Mouse (Mus musculus): ENCODE results near the gene Clcf1.

The Clcf1 gene

DNA sequence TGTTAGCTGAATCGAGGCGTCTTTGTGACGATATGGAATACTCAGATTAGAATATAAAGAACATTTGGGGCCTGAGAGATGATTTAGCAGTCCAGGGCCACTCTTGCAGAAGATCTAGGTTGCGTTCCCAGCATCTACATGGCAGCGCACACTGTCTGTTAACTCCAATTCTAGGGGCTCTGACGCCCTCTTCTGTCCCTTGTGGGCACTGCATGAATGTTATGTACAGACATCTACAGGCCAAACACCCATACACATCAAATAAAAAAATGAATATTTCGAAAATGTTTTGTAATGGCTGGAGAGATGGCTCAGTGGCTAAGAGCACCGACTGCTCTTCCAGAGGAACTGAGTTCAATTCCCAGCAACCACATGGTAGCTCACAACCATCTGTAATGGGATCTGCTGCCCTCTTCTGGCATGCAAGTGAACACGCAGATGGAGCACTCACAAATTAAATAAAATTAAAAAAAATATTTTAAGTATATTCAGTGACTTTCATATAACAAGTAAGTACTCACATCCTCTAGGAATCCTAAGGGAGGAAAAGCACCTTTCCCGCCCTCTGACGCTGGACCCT, 41.6 kb downstream of the Clcf1 start:
- no peak for DNase-seq (ENCODE audit: low read depth)

DNA sequence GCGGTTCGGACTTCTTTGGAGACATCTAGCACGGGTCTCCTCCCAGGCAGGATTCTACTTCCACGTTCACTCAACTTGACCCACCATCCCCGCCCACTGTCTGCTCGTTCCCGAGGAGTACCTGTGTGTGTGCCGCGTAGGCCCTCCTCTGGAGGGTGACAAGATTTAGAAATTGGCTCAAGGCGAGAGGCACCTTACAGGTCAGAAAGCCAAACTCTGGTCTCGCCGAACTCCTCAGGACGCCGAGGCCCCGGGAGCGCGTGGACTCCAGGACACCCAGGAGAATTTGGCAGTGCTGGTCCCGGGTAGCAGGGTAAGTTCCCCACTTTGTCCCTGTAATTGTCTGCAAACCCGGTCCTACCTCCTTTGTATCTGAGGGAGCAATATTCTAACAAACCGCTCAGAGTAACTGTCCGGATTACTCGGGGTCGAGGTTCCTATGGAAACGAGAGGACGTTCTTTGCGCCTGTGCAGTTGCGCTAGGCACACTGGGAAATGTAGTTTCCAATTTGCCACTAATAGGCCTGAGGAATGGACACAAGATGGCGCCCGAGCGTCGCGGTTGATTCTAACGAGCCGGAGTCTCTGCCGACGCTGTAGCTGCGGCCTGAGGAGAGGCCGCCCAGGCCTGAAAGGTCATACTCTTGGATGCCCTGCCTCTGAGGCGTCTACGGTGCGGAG, 43.3 kb downstream of the Clcf1 start:
- DNase-seq (ENCODE audit: low read depth) = peak; percentile 88

DNA sequence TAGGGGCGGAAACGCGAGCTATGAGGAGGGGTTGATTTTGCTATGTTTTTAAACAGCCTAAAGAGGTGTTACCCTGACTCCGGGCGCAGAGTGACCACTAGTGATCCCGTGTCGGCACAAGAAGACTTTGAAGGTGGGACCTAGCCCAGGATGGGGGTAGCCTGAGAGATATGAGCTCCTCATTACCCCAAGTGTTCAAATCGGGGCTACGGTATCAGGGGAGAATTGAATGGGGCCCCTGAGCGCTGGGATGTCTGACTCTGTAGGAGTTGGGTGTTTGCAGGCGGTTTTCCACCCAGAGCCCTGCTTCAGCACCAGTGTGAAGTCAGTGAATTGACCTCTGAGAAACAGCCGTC, 43.8 kb downstream of the Clcf1 start:
- DNase-seq (ENCODE audit: low read depth) = no peak

DNA sequence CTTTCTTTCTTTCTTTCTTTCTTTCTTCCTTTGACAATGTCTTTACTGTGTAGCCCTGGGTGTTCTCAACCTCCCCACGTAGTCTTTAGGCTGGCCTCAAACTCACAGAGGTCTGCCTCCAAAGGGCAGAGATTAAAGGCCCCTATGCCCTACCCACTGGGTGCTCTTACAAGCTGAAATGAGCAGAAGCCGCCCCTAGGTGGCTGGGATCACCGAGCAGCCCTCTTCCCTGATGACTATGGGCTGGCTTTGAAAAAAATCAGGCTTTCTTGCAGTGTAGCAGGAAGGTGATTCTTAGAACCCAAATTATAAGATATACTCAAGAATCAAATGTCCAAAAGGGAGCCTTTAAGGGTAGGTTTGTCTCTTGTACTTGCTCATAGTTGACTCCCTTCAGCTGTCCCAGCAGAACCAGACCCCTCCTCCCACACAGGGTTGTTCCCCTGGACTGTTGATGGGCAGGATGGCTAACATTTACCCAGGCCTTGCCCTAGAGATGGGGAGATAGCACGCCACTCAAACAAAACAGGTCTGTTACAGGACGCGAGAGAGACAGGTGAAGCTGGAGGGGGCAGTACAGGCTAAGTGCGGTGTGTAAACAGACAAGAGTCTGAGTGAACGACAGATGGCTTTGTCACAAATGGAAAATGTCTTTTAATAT, 47.1 kb downstream of the Clcf1 start:
- no peak for DNase-seq (ENCODE audit: low read depth)

DNA sequence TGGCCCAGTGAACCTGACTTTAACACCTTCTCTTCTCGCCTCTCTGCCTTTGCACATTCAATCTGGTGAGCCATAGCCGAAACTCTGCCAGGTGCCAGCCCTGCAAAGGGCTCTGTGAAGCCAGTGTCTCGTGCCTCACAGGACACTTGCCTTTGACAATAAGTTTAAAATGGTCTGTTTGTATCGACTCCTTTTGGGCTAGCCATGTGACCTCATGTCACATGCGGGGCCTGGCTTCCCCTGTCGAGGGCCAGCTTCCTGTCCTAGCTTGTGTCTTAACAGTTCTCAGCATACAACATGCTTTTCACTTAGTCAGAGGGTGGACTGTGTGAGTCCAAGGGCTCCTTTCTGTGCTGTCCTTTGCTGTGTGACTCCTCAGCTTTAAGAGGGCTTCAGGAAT, 48.7 kb downstream of the Clcf1 start:
- no peak for DNase-seq (ENCODE audit: low read depth)

DNA sequence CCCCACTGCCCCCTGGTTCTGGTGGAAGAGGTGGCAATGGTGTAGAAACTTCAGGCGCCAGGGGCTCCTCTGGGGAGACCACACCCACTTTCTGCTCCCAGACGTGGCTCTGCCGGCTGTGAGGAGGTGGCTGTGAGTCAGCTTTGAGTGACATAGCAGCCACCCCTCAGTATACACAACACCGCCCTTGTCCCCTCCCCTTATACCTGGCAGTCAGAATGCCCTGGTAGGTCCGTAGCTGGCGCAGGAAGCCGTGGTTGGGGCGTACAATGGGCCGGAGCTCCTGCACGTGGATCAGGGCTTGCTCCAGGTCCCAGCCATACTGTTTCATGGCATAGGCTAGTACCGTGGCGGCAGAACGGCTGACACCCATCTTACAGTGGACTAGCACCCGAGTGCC, 49.7 kb downstream of the Clcf1 start:
- DNase-seq (ENCODE audit: low read depth) = no peak

DNA sequence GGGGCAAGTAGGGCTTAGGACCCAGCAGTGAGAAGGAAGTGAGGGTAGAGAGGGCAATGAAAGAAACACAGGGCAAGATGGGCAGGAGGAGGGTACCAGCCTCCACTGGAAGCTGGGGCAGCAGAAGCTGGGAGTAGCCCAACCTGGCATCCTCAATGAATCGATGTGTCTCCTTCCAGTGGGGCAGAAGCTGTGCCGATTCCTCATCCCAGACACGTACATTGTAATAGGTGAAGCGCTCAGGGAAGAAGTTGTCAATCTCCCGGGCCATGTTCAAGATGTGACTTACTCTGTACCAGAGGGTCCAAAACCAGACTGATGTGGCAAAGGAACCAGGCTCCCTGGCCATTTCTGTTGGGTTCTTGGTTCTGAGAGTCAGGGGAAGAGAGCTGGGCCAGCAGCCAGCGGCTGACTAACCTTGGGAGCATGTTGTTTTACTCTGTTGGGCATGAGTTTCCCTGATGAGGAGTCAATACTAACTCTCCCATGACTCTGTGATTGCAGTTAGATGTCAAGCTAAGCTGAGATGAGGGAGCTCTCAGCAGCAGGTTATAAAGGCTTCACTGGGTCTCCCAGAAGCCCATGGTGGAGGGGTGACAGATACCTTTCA, 50.2 kb downstream of the Clcf1 start:
- peak; percentile 81 for DNase-seq (ENCODE audit: low read depth)

DNA sequence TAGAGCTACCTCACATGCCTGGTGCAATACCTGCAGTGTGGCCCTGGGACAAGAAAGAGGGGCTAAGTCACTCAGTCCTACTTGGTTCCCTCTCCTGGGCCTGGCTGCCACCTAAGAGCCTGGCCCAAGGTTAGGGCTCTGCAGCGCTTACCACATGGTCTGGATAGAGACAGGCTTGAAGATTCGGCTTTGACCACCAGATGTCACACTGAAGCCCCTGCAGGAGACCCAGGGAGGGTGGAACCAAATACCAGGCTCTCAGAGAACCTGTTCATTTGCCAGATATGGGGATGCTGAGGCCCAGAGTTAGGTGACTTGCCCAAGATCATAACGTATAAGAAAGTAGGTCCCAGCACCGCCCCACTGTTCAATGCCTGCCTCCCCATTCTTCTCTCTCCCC, 51.9 kb downstream of the Clcf1 start:
- no peak for DNase-seq (ENCODE audit: low read depth)

DNA sequence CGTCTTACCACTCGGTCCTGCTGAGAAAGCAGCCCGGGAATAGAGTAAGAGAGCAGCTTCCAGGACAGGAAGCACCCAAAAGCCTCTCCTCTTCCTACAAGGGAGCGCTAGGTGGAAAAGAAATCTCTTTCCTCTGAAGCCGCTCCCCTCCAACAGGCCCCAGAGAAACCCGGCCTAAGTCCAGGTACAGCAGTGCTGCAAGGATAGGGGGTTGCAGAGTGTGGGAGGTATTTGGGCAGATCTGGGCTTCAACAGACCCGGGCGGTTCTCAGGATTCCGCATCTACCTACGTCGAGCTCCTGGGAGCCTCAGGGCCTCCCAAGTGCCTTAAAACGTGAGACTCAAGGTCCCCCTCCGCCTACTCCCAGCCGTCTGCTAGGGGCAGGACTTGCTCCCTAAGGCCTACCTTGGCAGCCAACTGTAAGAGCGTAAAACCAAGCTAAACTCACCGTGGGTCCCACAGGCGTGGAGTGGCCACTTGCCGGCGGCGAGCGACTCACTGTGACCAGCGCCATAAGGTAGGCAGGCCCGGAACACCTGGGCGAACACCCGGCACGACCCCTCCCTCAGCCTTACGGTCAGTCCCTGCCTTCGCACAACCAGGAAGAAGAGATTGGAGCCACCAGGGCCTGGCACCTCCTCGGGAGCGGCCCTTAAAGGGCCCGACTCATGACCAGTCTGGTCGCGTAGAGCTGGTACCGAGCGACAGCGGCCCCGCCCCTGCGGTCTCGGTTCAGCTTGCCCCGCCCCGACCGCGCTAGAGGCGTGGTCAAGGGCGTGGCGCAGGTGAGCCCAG, 54.7 kb downstream of the Clcf1 start, which contains the start of gene Ssh3:
Gene Ssh3 (minus strand): TSS at position 615 of the 796 bp plus-strand sequence.
- no peak for DNase-seq (ENCODE audit: low read depth)

DNA sequence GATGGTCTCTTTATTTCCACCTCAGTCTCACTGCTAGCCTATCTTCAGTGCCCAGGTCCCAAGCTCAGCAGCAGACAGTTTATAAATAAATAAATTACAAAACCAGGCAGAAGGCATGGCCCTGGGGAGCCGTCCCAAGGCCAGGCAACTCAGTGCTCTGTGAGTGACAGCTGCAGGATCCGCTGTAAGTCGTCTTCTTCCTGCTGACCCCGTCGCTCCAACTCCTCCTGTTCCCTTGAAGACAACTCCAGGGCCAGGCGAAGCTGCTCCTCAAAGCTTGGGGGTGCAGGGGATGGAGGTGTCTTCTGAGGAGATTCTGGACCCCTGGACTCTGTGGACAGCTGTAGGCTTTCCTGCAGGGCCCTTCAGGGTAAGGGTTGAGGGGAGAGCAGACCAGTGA, 56.1 kb downstream of the Clcf1 start:
- DNase-seq (ENCODE audit: low read depth) = no peak

DNA sequence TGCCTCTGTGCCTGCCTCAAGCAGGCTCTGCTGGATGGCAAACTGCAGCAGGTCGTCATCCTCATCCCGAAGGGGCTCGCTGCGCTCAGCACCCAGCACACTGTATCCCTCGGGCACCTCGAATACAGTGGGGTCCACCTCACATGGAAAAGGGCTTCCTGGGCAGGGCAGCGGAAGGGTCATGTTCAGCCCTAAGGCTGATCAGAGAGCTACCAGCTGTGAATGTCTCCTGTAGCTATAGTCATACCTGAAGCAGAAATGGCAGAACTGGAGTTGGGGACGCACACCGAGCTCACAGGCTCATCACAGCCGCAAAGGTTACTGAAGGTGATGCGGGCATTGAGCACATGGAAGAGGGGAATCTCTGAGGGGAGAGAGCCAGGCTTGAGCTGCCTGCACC, 56.9 kb downstream of the Clcf1 start:
- no peak for DNase-seq (ENCODE audit: low read depth)
